Mouse (Mus musculus): ENCODE data around the gene Rai1. TPM values are rescaled to one million over a fixed set of nuclear protein-coding genes. Genes with fewer than 3 reads are reported as not detected.
A peak's percentile ranks its signal among the peaks of the same experiment; 100 is the strongest.

Gene Rai1
- polyA plus RNA-seq, 1 experiment, result 205 TPM

DNA sequence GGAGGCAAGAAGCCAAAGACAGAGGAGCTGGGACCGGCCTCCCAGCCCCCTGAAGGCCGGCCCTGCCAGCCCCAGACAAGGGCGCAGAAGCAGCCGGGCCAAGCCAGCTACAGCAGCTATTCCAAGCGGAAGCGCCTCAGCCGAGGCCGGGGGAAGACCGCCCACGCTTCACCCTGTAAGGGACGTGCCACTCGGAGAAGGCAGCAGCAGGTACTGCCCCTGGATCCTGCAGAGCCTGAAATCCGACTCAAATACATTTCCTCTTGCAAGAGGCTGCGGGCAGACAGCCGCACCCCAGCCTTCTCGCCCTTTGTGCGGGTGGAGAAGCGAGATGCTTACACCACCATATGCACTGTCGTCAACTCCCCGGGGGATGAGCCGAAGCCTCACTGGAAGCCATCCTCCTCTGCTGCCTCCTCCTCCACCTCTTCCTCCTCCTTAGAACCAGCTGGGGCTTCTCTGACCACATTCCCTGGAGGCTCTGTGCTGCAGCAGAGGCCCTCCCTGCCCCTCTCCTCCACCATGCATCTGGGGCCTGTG lies 84.8 kb downstream of the Rai1 start:
- Histone ChIP-seq H3K36me3 (ENCODE audit: control insufficient read depth, insufficient read depth, low read length) (peaks cover 37% of the 10 kb centered on the region; the same call in 1 of the 2 replicates), H3K4me1 (replicated peaks; ENCODE audit: control insufficient read depth, insufficient read depth, low read length) (peaks cover 56% of the 10 kb centered on the region), H3K4me3 (ENCODE audit: control insufficient read depth, insufficient read depth, low read length) (no peak overlapping the region), H3K27me3 (ENCODE audit: control insufficient read depth, insufficient read depth, low read length) (no peaks in the 10 kb centered on the region), H3K27ac (ENCODE audit: control insufficient read depth, insufficient read depth, low read length) (no peak overlapping the region)
- no peak for DNase-seq
- WGBS, result 92% methylated on average over 21 of the region's 21 CpGs
- TF ChIP-seq CTCF (IDR thresholded peaks at IDR 0.05; ENCODE audit: borderline replicate concordance, control insufficient read depth, extremely low read depth, insufficient read depth, low read length, poor library complexity) (no peak), POLR2A (IDR thresholded peaks at IDR 0.05; ENCODE audit: control insufficient read depth, extremely low read depth, insufficient read depth, low read length, poor library complexity) (no peak)

DNA sequence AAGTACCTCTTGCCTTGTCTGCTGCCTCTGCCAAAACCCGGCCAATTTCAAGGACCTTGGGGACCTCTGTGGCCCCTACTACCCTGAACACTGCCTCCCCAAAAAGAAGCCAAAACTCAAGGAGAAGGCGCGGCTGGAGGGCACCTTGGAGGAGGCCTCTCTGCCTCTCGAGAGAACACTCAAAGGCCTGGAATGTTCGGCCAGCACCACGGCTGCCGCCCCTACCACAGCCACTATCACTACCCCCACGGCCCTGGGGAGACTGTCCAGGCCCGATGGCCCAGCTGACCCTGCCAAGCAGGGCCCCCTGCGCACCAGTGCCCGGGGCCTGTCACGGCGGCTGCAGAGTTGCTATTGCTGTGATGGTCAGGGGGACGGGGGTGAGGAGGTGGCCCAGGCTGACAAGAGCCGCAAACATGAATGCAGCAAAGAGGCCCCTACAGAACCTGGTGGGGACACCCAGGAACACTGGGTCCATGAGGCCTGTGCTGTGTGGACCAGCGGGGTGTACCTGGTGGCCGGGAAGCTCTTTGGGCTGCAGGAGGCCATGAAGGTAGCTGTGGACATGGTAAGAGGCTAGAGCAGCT lies 85.3 kb downstream of the Rai1 start:
- Histone ChIP-seq H3K27me3 (ENCODE audit: control insufficient read depth, insufficient read depth, low read length) (no peaks in the 10 kb centered on the region), H3K4me1 (replicated peaks; ENCODE audit: control insufficient read depth, insufficient read depth, low read length) (peaks cover 50% of the 10 kb centered on the region), H3K36me3 (ENCODE audit: control insufficient read depth, insufficient read depth, low read length) (peaks cover 37% of the 10 kb centered on the region; the same call in 1 of the 2 replicates), H3K27ac (ENCODE audit: control insufficient read depth, insufficient read depth, low read length) (no peak overlapping the region), H3K4me3 (ENCODE audit: control insufficient read depth, insufficient read depth, low read length) (no peak overlapping the region)
- DNase-seq, result no peak
- WGBS, result 92% methylated on average over 17 of the region's 17 CpGs
- no peak for TF ChIP-seq POLR2A (IDR thresholded peaks at IDR 0.05; ENCODE audit: control insufficient read depth, extremely low read depth, insufficient read depth, low read length, poor library complexity)

DNA sequence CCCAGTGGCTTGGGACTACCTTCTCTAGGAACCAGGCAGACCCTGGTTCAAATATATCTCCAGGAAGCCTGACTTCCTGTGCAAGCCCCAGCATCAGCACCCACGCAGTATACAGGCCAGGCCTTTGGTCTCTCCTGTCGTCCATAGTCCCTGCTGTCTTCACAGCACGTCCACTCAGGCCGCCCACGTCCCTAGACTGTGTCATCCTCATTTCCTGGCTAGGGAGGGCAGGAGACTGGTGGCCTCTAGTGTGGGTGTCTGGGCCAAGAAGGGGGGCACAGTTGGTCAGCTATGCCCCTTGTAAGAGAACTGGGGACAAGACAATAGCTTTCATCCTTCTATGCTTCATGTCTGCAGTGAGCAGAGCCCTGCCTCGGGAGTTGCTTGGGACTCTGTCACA lies 87.7 kb downstream of the Rai1 start:
- no peak overlapping the region for H3K4me3 ChIP-seq (ENCODE audit: control insufficient read depth, insufficient read depth, low read length)
- no peak for DNase-seq
- H3K27ac ChIP-seq (ENCODE audit: control insufficient read depth, insufficient read depth, low read length), result no peak overlapping the region
- H3K4me1 ChIP-seq (replicated peaks; ENCODE audit: control insufficient read depth, insufficient read depth, low read length), result peaks cover 29% of the 10 kb centered on the region
- peaks cover 24% of the 10 kb centered on the region; the same call in 1 of the 2 replicates for H3K36me3 ChIP-seq (ENCODE audit: control insufficient read depth, insufficient read depth, low read length)
- WGBS, result 72% methylated on average over 6 of the region's 6 CpGs
- no peaks in the 10 kb centered on the region for H3K27me3 ChIP-seq (ENCODE audit: control insufficient read depth, insufficient read depth, low read length)
- no peak for TF ChIP-seq CTCF (IDR thresholded peaks at IDR 0.05; ENCODE audit: borderline replicate concordance, control insufficient read depth, extremely low read depth, insufficient read depth, low read length, poor library complexity)
- TF ChIP-seq POLR2A (IDR thresholded peaks at IDR 0.05; ENCODE audit: control insufficient read depth, extremely low read depth, insufficient read depth, low read length, poor library complexity), result no peak

DNA sequence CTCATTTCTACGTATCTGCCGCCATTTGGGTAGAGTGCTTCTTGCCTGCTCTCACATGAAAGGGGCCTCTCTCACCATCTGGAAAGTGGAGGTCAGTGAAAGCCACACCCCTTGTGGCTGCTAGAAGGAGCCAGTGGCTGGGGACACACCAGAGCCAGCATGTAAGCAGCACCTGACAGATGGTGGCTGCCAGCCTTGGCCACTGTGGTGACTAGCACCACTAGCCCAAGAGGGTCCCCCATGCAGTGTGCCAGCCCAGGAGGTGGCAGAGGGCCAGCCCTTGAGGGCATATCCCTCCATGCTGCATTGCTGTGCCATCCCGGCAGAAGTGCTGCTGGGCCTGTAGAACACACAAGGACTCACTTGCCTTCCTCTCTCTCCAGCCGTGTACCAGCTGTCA lies 88.7 kb downstream of the Rai1 start:
- H3K4me3 ChIP-seq (ENCODE audit: control insufficient read depth, insufficient read depth, low read length), result no peak overlapping the region
- peaks cover 21% of the 10 kb centered on the region; the same call in 1 of the 2 replicates for H3K36me3 ChIP-seq (ENCODE audit: control insufficient read depth, insufficient read depth, low read length)
- H3K27ac ChIP-seq (ENCODE audit: control insufficient read depth, insufficient read depth, low read length), result no peak overlapping the region
- H3K27me3 ChIP-seq (ENCODE audit: control insufficient read depth, insufficient read depth, low read length), result no peaks in the 10 kb centered on the region
- 89% methylated on average over 4 of the region's 4 CpGs for WGBS
- peaks cover 19% of the 10 kb centered on the region for H3K4me1 ChIP-seq (replicated peaks; ENCODE audit: control insufficient read depth, insufficient read depth, low read length)
- no peak for DNase-seq
- no peak for TF ChIP-seq CTCF (IDR thresholded peaks at IDR 0.05; ENCODE audit: borderline replicate concordance, control insufficient read depth, extremely low read depth, insufficient read depth, low read length, poor library complexity)
- no peak for TF ChIP-seq POLR2A (IDR thresholded peaks at IDR 0.05; ENCODE audit: control insufficient read depth, extremely low read depth, insufficient read depth, low read length, poor library complexity)

DNA sequence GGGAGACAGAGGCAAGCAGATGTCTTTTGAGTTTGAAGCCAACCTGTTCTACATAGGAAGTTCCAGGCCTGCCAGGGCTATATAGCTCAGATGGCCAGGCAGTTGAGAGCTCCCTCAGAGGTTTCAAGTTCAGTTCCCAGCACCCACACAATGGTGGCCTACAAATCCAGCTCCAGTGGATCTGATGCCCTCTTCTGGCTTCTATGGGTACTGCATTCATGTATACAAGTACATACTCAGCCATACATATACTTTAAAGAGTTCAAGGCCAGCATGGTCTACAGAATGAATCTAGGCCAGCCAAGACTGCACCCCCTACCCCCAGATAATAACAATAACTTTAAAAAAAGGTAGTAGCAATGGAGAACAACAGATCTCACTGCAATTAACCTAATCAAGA lies 90.3 kb downstream of the Rai1 start:
- peaks cover 13% of the 10 kb centered on the region for H3K4me1 ChIP-seq (replicated peaks; ENCODE audit: control insufficient read depth, insufficient read depth, low read length)
- H3K36me3 ChIP-seq (ENCODE audit: control insufficient read depth, insufficient read depth, low read length), result peaks cover 17% of the 10 kb centered on the region; the same call in 1 of the 2 replicates
- H3K27me3 ChIP-seq (ENCODE audit: control insufficient read depth, insufficient read depth, low read length), result no peaks in the 10 kb centered on the region
- peak; percentile 57 for DNase-seq
- TF ChIP-seq POLR2A (IDR thresholded peaks at IDR 0.05; ENCODE audit: control insufficient read depth, extremely low read depth, insufficient read depth, low read length, poor library complexity) (no peak), CTCF (IDR thresholded peaks at IDR 0.05; ENCODE audit: borderline replicate concordance, control insufficient read depth, extremely low read depth, insufficient read depth, low read length, poor library complexity) (no peak)
- no peak overlapping the region for H3K27ac ChIP-seq (ENCODE audit: control insufficient read depth, insufficient read depth, low read length)
- H3K4me3 ChIP-seq (ENCODE audit: control insufficient read depth, insufficient read depth, low read length), result no peak overlapping the region

DNA sequence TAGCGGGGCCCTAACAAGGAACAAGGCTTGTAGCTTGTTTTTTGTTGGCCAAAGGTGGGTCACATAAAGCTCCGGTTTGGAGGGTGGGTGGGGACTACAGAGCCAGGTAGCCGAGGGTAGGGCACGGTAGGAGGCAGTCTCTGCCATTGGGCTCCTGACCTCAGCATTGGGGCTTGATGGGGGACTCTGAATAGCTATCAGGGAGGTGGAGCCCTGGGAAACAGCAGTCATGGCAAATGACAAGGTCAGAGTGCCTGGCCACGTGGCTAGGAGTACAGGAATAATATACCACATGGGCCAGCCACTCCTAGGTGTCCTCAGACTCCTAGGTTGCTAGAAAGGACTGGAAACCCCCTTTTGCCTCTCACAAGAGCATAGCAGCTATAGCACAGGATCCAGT lies 91.5 kb downstream of the Rai1 start:
- H3K4me1 ChIP-seq (replicated peaks; ENCODE audit: control insufficient read depth, insufficient read depth, low read length), result peaks cover 10% of the 10 kb centered on the region
- H3K27ac ChIP-seq (ENCODE audit: control insufficient read depth, insufficient read depth, low read length), result no peak overlapping the region
- WGBS, result 95% methylated on average over 5 of the region's 5 CpGs
- H3K4me3 ChIP-seq (ENCODE audit: control insufficient read depth, insufficient read depth, low read length), result no peak overlapping the region
- no peaks in the 10 kb centered on the region for H3K27me3 ChIP-seq (ENCODE audit: control insufficient read depth, insufficient read depth, low read length)
- TF ChIP-seq POLR2A (IDR thresholded peaks at IDR 0.05; ENCODE audit: control insufficient read depth, extremely low read depth, insufficient read depth, low read length, poor library complexity) (no peak), CTCF (IDR thresholded peaks at IDR 0.05; ENCODE audit: borderline replicate concordance, control insufficient read depth, extremely low read depth, insufficient read depth, low read length, poor library complexity) (no peak)
- no peak for DNase-seq
- H3K36me3 ChIP-seq (ENCODE audit: control insufficient read depth, insufficient read depth, low read length), result peaks cover 25% of the 10 kb centered on the region

Measured in thymus, adult 2 months (tissue).